Mouse (Mus musculus): ENCODE results near the gene Sec16a.

Gene Sec16a

DNA sequence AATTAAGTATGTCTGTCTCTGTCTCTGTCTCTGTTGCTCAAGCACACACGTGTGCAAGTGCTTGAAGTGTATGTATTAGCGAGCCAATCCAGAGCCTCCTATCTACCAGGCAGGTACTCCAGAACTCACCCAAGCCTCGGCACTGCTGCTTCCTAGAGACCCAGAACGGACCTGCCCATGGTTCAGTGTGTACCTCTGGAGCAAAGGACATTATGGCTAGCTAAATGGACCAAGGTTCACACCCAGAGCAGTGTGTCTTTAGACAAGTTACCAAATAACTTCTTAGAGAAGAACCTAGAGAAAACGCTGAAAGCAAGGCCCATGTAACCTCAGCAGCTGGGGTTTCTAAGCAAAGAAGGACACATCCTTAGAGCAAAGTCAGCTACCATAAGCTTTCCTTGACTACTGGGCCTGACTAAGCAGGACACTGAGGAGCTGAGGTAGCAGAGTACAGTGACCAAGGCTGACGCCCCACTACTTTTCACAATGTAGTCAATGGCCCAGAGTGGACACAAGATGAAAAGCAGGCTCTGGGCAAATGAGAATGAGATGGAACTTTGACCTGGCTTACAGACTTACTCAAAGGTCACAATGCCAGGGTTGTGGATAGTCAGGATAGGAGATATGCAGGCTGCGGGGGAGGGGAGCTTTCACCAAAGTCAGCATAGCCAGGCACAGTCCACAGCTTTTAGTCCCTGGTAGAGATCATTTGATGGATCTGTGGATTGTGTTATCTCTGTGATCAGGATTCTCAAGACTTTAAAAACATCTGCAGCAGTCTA, 10.0 kb downstream of the Sec16a start:
- TF ChIP-seq GATA4 (IDR thresholded peaks at IDR 0.05; ENCODE audit: insufficient replicate concordance, low read length) = peak; percentile 59; the same call in 1 of the 2 replicates

- TF ChIP-seq GATA4 (IDR thresholded peaks at IDR 0.05; ENCODE audit: insufficient replicate concordance, low read length) = no peak
Measured at GRCm38 (mm10) chr2:26429851-26430250, 15.2 kb downstream of the Sec16a start.

GRCm38 (mm10) chr2:26424541-26424940, 20.5 kb downstream of the Sec16a start:
- no peak for TF ChIP-seq GATA4 (IDR thresholded peaks at IDR 0.05; ENCODE audit: insufficient replicate concordance, low read length)

- TF ChIP-seq GATA4 (IDR thresholded peaks at IDR 0.05; ENCODE audit: insufficient replicate concordance, low read length) = no peak
Measured at GRCm38 (mm10) chr2:26423086-26423485, 21.9 kb downstream of the Sec16a start.

DNA sequence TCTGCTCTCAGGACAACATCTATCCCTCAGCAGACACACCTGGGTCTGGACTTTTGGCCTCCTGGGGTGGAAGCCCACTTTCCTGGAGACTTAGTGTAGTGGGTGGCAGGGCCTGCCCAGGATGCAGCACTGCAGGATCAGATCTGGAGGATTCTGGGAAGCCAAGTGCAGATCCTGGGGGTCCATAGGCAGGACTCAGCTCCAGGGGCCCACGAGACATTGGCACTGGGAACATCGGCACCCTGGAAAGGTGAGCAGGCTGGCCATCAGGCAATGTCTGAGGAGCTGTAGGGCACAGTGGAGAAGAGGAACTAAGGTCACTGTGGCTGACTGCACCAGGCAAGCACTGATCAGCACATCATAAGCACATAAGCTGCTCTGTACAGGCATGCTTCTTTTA, 23.0 kb downstream of the Sec16a start:
- TF ChIP-seq GATA4 (IDR thresholded peaks at IDR 0.05; ENCODE audit: insufficient replicate concordance, low read length) = no peak

DNA sequence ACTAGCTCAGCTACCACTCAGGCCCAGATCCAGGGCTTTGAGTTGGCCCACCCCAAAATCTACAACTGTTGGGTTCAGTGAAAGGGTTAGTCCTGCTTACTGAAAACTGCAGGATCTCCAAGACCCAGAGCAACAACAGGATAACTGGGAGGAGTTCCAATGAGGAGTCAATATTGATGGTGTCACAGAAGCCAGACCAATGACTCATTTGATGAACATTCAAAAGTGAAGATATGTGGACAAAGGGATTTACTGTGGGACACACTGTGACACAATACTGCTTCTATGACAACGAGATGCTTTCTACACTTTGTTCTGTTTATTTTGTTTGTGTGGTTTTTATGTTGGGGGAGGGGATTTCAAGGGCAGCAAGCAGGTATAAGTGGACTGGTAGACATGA, 26.9 kb downstream of the Sec16a start:
- no peak for TF ChIP-seq GATA4 (IDR thresholded peaks at IDR 0.05; ENCODE audit: insufficient replicate concordance, low read length)

GRCm38 (mm10) chr2:26417066-26417465, 27.9 kb downstream of the Sec16a start:
- TF ChIP-seq GATA4 (IDR thresholded peaks at IDR 0.05; ENCODE audit: insufficient replicate concordance, low read length) = no peak

GRCm38 (mm10) chr2:26410931-26411411, 34.0 kb downstream of the Sec16a start:
- 0 out of 2 replicates have a peak, but pooled peaks have one; percentile 37 for TF ChIP-seq GATA4 (IDR thresholded peaks at IDR 0.05; ENCODE audit: insufficient replicate concordance, low read length)

DNA sequence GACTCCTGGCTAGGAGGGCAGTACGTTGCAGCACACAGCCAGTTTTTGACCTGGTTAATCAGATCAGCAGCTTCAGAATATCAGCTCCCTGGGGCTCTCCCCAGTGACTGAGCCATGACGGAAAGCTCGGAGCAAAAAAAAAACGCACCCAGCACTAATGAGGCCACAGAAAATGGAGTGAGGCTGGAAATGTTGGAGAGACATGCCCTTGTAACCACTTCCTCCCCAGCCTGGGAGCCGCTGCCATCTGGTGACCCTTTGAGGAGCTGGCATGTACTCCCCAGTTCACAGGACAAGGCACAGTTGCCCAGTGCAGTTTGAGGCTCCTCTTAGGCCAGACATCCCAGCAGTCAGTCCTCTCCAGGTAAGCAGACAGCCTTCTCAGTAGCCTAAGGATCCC, 34.9 kb downstream of the Sec16a start:
- no peak for TF ChIP-seq GATA4 (IDR thresholded peaks at IDR 0.05; ENCODE audit: insufficient replicate concordance, low read length)

DNA sequence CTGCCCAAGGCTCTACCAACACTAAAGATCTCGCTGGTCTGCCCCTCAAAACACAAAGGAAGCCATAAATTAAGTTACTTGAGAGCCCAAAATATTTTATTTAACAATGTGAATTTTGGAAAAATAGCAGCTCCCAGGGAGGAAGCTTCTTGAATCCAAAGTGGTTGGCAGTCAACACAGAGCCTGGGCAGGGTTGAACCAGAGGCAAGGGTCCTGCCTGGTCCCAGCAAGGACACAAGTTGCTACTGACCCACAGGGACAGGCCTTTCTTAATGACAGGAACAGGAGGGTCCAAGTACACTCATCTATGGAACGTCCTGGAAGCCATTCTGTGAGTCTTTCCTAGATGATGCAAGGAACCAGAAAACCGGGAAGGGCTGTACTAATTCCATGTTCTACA, 35.7 kb downstream of the Sec16a start:
- no peak for TF ChIP-seq GATA4 (IDR thresholded peaks at IDR 0.05; ENCODE audit: insufficient replicate concordance, low read length)

- TF ChIP-seq GATA4 (IDR thresholded peaks at IDR 0.05; ENCODE audit: insufficient replicate concordance, low read length) = peak; percentile 52; the same call in 1 of the 2 replicates
Measured at GRCm38 (mm10) chr2:26408515-26409356, 36.3 kb downstream of the Sec16a start, which contains the start of gene Inpp5e. Inpp5e (minus strand) TSS chr2:26409203.

- no peak for TF ChIP-seq GATA4 (IDR thresholded peaks at IDR 0.05; ENCODE audit: insufficient replicate concordance, low read length)
Measured at GRCm38 (mm10) chr2:26403306-26403705, 41.7 kb downstream of the Sec16a start.

- TF ChIP-seq GATA4 (IDR thresholded peaks at IDR 0.05; ENCODE audit: insufficient replicate concordance, low read length) = no peak
Measured at GRCm38 (mm10) chr2:26402265-26402664, 42.8 kb downstream of the Sec16a start.

DNA sequence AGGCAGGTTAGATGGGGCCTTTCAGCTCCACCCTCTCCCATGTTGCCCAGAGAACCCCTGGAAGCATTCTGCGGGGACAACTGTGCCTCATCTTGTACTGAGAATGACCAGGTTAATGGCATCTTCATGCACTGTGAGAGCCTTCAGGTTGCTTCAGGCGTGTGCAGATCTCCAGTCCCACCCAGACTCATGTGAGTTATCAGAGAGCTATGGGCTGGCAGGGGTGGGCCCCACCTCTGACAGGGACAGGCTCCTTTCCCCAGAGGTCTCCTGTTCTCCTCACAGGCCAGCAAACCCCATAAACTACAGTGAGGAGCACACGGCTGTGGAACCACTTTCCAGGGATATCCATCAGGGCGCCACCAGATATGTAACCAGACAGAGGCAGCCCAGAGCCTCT, 44.0 kb downstream of the Sec16a start:
- TF ChIP-seq GATA4 (IDR thresholded peaks at IDR 0.05; ENCODE audit: insufficient replicate concordance, low read length) = no peak

DNA sequence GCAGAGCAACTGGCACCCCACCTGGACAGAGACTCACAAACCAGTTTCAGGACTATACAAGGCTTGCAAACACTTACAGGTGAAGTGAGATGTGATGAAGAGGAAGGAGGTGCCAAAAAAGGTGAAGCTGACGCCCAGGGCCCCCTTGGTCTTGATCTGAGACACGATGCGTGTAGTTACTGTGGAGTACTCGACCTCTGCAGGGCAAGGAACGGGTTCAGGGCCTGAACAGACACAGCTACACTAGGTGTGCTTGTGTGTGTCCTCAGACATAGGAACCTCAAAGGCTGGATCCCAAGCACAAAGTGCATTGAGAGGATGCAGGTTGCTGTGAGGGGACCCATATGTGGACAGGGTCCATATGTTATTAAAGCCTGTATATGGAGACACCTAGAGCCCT, 44.7 kb downstream of the Sec16a start:
- TF ChIP-seq GATA4 (IDR thresholded peaks at IDR 0.05; ENCODE audit: insufficient replicate concordance, low read length) = no peak

DNA sequence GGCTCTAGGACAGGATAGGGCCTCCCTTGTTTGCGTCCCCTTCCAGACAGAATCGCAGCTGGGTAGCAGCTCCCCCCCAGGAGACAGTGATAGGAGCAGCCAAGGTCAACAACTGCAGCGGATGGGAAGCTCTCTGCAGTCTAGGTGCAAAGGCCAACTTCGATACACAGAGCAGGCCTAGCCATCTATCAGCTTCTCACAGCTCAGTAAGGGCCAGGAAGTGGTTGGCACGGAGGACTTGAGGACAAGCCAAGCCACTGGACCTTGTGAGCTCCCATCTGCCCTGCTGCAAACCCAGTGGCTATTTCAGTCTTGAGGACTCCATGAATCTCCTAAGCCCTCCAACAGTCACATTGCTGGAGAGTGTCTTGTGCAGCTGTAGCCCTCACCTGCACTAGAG, 45.4 kb downstream of the Sec16a start:
- no peak for TF ChIP-seq GATA4 (IDR thresholded peaks at IDR 0.05; ENCODE audit: insufficient replicate concordance, low read length)

Data from liver, adult (tissue).